Mouse (Mus musculus): ENCODE data around the gene Sirt3.
"Not testable (repeated sequence)": the region's sequence is repeated elsewhere in the genome, so short reads cannot be mapped to it uniquely, and the experiment has no call there.

The Sirt3 gene

DNA sequence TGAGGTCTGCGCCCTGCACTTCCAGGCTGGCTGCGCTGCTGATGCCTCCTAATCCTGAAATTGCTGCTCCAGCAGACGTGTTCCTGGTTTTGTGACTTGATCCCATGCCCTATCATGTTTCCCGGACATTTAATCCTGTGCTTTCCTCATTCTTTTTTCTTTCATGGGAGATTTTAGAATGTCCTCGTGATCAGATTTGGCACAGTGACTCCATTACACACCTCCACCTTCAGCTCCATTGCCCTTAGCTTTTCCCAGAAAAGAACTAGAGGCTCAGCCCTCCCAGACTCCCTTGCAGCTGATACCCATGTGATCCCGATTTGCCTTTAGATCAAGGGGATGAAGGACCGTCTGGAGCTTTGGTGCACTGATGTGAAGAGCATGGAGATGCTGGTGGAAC, 15.8 kb upstream of the Sirt3 start:
- DNase-seq (ENCODE audit: low read depth), result no peak

DNA sequence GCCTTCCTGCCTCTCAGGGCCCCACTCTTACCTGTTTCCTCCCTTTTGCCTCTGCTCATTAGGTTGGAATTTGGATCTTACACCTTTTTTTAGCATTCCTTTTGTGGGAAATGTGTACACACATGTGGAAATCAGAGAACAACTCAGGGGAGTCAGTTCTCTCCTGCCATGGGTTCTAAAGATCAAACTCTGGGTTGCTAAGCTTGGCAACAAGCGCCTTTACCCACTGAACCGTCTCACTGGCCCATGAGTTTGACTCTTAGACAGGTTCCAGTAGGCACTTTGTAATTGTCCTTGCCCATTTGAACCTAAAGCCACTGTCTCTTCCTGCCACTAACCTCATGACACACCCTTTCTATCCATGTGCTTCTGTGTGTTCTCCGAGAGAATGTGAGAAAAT, 12.5 kb upstream of the Sirt3 start:
- DNase-seq (ENCODE audit: low read depth), result no peak

DNA sequence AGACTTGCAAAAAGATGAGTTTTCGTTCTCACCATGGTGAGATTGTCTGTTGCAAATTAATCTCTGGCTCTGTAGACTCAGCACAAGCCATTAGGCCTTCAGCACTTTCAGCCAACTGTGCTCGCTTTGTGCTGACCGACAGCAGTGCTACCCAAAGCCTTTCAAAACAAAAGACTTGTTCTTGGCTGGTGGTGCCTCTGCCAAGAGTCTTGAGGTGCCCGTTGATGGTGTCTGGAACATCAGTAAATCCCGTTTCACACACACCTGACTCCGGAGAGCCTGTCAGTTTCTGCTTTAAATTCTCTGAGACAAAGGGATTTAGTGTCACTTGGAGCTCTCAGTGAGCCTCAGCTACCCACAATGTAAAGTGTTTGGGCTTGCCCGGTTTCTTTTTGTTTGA, 11.9 kb upstream of the Sirt3 start:
- DNase-seq (ENCODE audit: low read depth), result no peak

DNA sequence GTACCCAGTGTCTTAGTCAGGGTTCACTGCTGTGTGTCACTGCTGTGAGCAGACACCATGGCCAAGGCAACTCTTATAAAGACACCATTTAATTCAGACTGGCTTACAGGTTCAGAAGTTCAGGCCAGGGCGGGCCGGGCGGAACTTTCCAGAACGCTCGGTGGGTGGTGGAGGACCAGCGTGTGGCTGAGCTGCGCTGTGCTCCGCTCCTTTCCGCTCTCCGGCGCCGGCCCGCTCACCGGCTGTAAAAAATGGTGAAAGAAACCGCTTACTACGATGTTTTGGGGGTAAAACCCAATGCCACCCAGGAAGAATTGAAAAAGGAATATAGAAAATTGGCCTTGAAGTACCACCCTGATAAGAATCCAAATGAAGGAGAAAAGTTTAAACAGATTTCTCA, 8.5 kb upstream of the Sirt3 start:
- DNase-seq (ENCODE audit: low read depth), result not testable (repeated sequence)

DNA sequence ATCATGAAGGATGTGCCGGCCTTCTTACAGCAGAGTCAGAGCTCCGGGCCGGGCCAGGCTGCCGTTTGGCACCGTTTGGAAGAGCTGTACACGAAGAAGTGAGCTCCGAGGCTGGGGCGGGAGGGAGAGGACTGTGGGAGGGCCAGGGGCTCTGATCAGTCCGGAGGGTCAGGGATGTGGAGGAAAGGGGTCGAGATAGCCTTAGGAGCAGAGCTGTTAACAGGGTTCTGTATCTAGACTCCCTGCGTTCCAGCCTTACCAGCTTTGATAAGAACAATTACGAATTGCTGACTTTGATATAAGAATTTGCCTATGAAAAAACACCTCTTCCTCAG, 327 bp upstream of the Sirt3 start:
- no peak for DNase-seq (ENCODE audit: low read depth)

DNA sequence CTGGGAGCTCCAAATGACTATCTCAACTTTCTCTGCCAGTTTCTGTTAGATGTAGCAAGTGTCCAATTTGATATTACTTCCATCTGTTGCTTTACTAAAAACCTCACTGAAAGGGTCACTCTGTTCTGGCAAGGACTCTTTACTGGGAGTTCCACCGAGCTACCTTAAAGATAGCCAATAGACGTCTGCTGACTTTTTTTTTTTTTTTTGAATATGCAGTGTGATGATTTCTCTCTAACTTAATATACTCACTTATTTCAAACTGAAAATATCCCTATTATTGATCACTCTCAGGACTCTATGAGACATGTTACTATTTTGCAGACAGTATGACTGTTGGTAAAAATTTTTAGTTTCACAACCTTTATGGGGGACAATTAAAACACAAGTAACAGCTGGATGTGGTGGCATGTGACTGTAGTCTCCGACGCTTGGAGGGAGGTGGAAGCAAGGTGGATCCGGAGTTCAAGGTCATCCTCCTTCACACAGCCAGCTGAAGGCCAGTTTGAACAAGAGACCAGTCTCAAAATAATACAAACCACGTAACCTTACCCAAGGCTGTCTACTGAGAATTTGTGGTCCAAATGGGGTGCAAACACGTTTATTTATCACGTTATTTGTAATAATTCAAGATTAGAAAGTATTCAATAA, 1.1 kb downstream of the Sirt3 start:
- peak; percentile 95 for DNase-seq (ENCODE audit: low read depth)

DNA sequence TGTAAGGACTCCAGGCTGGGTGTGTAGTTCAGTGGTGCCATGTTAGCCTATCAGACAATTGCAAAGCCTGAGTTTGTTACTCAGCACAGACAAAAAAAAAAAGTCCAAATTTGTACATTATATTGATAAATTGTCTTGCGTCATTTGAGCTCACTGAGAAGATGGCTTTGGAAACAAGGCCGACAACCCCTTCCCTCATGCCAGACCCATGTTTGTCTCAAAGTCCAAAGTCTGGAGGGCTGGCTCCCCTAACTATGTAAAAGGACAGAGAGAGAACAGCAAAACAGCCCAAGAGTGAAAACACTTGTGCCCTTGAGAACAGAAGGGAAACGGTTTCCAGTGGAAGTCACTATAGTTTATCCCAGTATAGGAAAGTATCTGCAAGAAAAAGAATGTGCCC, 1.7 kb downstream of the Sirt3 start:
- no peak for DNase-seq (ENCODE audit: low read depth)

DNA sequence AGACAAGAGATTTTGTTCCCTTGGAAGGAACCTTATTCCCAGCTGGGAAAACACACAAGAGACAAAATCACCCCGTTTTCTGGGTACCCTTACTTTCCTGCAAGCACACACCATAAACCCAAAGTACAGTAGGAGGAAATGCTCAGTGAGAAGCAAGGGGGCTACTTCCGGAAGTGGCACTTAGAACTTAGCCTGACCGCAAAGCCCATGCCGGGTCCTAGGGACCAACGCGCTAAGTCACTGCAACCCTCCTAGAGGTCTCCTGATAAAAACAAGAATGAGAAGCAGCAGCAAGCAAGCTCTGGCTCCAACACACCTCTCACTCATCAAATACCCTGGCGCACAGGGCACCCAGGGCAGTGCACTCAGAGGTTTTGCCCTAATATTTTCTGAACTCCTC, 2.8 kb downstream of the Sirt3 start:
- peak; percentile 91 for DNase-seq (ENCODE audit: low read depth)

DNA sequence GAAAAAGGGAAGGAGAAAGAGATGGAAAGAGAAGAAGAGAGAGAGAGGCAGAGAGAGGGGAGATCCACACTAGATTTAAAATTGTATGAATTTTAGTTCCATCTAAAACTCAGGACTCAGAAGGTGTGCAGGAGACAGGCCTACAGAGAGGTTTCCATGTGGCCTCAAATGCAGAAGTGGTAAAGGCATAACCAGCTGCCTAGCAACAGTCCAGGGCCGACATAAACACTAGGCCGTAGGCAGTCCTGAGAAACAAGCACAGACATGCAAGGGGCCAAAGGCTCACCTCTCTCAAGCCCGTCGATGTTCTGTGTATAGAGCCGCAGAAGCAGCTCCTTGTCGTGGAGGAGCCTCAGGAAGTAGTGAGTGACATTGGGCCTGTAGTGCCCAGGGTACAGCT, 4.7 kb downstream of the Sirt3 start:
- DNase-seq (ENCODE audit: low read depth), result peak; percentile 60

DNA sequence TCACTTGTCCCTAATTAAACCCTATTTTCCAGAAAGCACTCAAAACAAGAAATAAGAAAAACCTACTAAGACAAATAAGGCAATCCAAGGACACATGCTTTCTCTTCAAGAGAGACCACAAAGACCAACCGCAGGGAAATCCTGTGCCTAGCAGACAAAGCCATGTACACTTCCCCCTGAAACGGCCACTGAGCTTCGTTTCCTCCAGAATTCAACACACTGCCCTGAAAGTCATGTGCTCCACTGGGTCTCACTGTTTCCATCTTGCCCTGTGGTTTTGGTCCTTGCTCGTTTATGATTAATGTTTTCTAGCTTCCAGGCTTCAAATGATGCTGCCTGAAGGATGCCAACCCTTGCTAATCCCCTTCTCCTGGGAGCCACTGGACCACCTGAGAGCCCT, 7.9 kb downstream of the Sirt3 start:
- DNase-seq (ENCODE audit: low read depth), result peak; percentile 98

DNA sequence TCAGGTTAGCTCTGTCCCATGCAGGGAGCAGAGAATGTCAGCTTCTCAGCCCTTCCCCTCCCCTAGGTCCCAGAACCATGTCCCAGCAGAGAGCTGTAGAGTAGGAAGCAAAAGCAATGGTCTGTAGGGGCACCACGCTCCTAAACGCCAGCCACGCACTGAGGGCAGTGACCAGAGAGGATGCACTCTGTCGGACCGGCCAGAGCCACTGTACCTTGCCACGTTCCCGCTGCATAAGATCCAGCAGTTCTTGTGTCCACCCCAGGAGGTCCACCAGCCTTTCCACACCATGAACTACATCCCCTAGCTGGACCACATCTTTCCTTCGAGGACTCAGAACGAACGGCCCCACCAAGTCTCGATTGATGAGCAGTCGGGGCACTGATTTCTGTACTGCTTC, 17.3 kb downstream of the Sirt3 start:
- DNase-seq (ENCODE audit: low read depth), result no peak

DNA sequence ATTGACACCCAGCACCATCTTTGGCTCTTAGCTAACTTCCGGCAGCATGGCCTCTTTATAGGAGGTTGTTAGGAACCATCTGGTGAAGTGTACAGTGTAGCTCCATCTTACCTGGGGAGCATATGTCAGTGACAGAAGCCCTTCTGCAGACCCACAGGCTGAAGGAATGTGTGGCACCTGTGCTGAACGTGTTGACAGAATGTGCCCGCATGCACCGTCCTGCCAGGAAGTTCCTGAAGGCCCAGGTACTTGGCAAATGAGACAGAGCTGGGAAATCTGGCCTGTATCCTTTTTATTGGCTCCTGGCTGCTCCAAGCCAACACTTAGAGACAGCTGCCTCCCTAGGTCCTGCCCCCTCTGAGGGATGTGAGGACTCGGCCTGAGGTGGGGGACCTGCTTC, 21.4 kb downstream of the Sirt3 start:
- DNase-seq (ENCODE audit: low read depth), result no peak

DNA sequence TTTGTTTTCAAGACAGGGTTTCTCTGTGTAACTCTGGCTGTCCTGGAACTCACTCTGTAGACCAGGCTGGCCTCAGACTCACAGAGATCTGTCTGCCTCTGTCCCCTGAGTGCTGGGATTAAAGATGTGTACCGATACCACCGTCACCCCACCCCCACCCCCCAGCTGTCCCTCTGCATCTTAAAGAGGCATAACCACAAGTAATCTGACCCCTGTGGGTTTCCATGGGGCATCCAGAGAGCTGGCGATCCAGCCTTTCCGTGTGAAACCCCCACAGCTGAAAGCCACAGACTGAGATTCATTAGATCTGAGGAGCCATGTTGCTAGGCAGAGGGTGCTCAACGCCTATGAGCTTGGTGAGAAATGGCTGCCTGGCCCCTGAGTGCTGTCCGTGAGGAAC, 22.1 kb downstream of the Sirt3 start:
- peak; percentile 78 for DNase-seq (ENCODE audit: low read depth)

DNA sequence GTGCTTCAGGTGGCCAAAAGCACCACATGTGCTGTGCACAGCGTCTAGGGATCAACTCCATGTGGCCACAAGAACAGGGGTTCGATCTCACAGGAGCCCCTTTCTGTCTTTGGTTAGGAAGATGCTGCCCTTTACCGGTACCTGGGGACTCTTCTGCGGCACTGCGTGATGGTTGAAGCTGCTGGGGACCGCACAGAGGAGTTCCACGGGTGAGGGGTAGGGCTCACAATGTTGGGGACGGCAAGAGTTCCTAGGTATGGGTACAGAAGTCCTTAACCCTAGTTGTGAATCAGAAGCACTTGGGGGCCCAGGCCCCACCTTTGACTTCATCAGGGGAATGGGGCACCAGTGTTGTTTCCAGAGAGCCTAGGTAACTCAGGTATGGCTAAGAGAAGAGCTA, 23.4 kb downstream of the Sirt3 start:
- DNase-seq (ENCODE audit: low read depth), result no peak

DNA sequence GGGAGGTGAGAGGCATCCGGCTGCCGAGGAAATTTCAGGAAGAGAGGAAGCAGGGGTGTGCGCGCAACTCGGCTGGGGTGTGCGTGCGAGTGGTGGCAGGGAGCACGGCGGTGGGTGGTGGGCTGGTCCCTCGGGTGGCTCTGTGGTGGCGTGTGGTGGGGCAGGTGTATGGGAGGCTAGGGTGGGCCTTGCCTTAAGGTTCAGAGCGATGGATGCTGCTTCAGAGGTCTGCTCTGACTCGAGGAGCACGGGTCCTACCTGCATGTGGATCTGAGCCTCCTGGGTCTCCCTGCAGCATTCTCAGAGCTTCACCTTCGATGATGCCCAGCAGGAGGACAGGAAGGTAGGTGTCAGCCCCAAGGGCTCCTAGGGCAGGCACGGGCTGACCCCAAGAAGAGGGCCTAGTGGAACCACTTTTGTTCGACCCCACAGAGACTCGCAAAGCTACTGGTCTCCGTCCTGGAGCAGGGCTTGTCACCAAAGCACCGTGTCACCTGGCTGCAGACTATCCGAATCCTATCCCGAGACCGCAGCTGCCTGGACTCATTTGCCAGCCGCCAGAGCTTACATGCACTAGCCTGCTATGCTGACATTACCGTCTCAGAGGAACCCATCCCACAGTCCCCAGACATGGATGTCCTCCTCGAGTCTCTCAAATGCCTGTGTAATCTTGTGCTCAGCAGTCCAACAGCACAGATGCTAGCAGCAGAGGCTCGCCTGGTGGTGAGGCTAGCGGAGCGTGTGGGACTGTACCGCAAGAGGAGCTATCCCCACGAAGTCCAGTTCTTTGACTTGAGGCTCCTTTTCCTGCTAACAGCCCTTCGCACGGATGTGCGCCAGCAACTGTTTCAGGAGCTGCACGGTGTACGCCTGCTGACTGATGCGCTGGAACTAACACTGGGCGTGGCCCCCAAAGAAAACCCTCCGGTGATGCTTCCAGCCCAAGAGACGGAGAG, 24.3 kb downstream of the Sirt3 start, which contains the start of gene Bet1l:
Bet1l (minus strand) TSS at position 28 of the 956 bp plus-strand sequence.
- peak; percentile 39 for DNase-seq (ENCODE audit: low read depth)

DNA sequence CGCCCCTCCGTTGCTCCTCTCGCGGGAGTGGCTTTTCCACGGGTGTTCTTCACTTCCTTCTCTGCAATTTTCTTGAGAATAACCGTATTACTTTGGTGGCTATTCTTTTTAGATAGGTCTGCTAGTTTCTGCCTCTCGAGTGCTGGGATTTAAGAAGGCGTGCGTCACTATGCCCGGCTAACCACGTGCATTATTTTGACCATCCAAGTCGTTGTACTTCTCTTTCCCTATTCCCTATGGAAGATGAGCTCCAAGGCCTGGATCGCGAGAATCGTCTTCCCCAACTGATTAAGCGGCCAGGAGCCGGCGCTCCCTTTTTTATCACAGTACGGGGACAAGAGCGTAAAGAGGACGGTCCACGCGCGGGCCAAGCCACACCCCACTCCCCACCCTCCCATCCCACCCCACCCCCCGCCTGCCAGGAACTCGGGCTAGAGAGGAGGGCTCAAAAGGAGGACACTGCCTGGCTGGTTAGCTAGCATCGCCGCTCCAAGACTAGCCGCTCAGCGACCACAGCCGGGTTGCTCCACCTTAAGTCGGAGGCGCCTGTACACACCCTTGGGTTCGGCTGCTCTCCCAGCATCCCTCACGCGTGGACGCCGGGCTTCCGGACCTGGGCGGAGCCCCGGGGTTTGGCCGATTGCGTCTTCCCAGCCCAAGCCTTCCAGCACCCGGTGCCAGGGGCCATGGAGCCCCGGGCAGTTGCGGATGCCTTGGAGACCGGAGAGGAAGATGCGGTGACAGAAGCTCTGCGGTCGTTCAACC, 25.1 kb downstream of the Sirt3 start, which contains the start of gene Ric8a:
Ric8a (plus strand) TSS at position 173 of the 765 bp plus-strand sequence.
- peak; percentile 90 for DNase-seq (ENCODE audit: low read depth)

DNA sequence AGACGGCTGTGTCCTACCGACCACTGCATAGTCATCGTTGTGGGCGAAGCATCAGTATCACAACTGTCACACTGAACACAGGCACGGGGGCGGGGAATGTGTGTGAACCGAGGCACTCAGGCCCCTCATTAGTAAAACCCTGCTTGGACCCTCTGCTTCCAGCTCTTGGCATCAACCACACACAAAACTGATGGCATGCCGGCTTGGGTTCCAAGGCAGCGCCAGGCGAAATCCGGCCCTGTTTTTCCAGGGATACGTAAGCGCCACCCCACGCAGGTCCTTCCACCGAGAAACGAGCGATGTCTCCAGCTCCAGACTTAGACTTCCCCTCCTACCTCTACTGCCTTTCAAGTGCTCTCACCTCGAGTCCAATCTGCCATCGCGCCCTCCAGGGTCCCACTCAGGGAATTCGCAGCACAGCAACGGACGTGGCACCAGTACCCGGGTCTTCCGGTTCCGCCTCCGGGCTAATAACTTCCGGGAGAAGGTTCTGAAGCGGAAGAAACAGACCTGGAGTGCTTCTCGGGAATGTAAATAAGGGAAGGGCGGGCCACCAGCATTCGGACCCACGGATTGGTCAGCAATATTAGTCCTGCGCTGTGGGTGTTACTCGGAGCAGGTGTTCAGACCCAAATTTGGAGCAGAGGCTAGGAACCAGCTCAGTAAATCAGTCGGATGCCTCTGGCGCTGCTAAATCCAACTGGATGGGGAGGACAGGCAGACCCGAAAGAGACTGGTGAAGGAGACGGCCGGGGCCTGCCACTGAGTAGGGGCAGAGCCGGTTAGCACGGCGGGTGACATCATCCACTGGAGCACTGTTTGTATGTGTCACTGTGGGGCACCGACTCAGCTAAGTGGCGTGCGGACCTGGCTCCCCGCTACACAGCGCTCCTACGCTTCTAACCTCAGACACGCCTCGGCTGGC, 26.0 kb downstream of the Sirt3 start, which contains the start of gene Gm45785:
Gm45785 (minus strand) TSS at position 472 of the 925 bp plus-strand sequence.
- peak; percentile 96 for DNase-seq (ENCODE audit: low read depth)

DNA sequence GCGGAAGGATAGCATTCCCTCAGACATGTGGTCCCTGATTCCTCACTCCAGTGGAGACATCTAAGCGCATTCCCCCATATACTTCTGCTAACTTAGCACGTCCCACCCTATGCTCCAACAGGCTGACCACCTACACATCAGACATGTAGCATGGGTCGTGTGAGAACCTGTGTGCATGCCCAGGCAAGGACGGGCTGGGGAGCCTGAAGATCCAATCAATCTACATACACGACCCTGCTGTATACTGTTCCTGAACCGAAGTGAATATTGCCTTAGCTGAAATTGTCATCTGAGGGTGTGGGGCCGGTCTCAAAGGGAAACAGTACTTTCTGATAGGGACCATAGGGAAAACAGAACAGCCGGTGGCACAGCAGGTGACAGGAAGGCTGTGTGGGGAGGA, 26.9 kb downstream of the Sirt3 start:
- DNase-seq (ENCODE audit: low read depth), result no peak

DNA sequence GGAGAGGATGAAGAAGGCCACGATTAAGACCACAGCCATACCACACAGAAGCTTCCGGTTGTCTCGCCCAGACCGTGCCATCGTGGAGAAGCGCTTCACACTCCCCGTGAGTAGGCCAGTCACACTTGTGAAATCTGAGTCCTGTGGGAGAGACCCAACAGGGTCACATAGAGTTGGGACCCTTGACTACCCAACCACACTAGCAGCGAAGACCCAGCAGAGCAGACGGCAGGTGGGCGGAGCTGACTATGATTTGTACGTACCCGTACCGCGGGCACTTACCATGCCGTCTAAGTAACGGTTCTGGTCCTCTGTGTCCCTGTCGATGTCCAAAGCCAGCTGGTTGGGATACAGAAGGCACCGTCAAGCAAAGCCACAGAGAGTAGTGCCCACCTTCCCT, 27.6 kb downstream of the Sirt3 start:
- no peak for DNase-seq (ENCODE audit: low read depth)

DNA sequence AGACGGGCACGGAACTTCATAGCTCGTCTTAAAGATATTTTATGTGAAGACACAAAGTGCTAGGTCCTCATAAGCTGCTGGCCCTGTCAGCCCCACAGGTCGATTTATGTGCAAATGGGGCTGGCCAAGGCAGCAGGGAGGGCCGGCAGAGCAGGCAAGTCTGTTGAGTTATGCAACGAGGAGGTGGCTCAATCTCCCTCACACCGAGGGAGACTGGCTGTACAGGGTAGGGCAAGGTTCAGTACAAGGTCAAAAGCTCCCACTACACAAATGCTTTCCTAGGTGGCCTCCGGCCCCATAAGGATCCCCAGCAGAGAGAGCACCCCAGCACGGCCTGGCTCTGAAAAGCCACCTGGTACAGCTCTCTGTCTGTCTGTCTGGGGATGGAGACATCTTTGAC, 28.7 kb downstream of the Sirt3 start:
- DNase-seq (ENCODE audit: low read depth), result no peak

DNA sequence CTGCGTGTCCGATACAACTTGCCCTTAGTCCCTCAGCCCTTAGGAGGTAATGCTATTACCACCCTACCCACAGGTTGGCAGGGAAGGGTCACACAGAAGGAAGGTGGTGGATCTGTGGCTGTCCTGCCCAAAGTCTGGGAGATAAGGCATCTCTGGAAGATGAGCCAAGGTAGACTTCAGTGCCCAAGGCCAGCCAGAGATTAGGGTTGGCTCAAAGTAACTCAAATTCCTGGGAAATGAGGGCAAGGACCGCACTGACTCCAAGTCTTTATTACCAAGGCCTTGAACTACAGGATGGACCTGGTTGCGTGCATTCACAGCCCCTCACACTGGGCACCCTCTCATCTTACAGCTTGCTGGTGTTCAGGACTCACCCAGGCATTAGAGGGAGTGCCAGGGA, 30.2 kb downstream of the Sirt3 start:
- DNase-seq (ENCODE audit: low read depth), result no peak
